Mouse (Mus musculus): ENCODE data around the gene 2200002J24Rik. TPM values are rescaled to one million over a fixed set of nuclear protein-coding genes. Genes with fewer than 3 reads are reported as not detected.

The 2200002J24Rik gene
- 0.48 and 0.99 TPM in 2 replicates for polyA plus RNA-seq (2015; fragmentation: Nextera tagmentation; extraction: Ambion mirVana)

DNA sequence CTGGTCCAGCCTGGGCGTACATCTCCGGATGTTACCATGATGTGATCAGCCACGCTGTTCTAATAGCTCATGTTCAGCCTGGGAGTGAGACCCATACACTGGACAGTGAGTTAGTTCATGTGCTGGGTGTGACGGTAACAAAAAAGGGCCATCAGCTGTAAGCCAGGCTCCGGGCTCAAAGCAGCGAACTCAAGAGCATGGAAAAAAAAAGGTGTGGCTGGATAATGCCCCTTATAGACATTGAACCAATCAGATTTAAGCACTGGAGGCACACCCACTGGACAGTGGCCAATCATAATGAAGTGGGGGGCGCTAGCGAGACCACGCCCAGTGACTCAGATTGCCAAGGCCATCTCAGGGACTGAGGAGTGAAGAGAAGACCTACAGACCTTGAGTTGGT lies at the start of gene 2200002J24Rik:
TSS of gene 2200002J24Rik (plus strand) at position 338 of the 400 bp plus-strand sequence.
- no peaks in the 10 kb centered on the region for H3K27me3 ChIP-seq
- H3K9me3 ChIP-seq (replicated peaks), result no peaks in the 10 kb centered on the region
- H3K9ac ChIP-seq, result no peak within 1 kb of the TSS
- H3K4me3 ChIP-seq (replicated peaks), result no peak within 1 kb of the TSS
- WGBS (ENCODE audit: insufficient replicate concordance), result 44% methylated on average over 9 of the region's 9 CpGs
- H3K27ac ChIP-seq (replicated peaks), result no peak within 1 kb of the TSS
- H3K4me2 ChIP-seq, result no peak within 1 kb of the TSS
- ATAC-seq (ENCODE audit: insufficient read depth), result no peak
- H3K4me1 ChIP-seq (replicated peaks), result peaks cover 6% of the 10 kb centered on the region; the same call in 1 of the 2 replicates
- no peaks in the 10 kb centered on the region for H3K36me3 ChIP-seq (replicated peaks)

DNA sequence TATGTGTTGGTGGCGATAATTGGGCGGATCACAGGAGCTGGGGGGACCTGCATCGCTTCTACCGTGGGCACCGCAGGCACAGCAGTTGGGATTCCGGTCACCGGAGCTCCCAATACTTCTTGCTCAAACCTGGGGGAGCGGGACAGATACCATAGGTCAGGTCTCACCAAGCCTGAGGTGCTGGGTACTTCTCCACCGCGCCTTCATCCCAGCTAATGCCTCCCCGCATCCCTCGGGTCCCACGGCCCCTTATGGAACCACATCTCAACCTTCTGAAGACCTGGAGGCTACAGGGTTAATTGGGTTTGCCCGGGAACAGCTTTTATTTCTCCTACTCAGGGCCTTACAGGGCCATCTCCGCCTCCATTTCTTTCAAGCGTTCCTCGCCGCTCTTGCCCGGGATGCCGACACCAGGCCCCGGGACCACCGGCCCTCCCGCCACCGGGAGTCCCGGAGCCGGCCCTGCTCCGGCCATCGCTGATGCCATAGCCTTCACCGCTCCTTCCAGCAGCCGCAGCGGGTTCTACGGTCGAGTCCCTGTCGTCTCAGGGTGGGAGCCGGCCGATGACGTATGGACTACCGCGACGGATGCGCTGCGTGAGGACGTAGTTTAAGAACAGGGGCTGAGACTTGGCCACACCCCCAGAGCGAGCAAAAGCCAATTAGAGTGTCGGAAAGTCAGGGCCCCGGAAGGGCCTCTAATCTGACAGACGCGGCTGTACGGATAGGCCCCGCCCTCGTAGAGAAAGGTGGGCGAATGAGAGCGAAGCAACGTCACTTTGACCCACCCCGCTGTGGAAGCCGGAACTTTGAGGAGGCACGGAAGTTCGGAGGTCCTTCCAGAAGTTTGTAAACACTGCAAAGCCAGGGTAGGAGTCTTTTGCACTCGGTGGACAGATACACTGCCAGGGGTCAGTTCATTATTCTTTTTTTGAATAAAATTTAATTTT lies 48.9 kb upstream of the 2200002J24Rik start, which contains the start of gene Rbm42:
TSS of gene Rbm42 (minus strand) at position 727 of the 950 bp plus-strand sequence.
- no peaks in the 10 kb centered on the region for H3K27me3 ChIP-seq
- peak within 1 kb of the TSS; percentile 78 for H3K27ac ChIP-seq (replicated peaks)
- no peaks in the 10 kb centered on the region for H3K9me3 ChIP-seq (replicated peaks)
- H3K4me1 ChIP-seq (replicated peaks), result peaks cover 16% of the 10 kb centered on the region
- H3K9ac ChIP-seq, result peak within 1 kb of the TSS; percentile 77
- peaks cover 73% of the 10 kb centered on the region for H3K36me3 ChIP-seq (replicated peaks)
- H3K4me3 ChIP-seq (replicated peaks), result peak within 1 kb of the TSS; percentile 69
- 1% methylated on average over 59 of the region's 59 CpGs for whole genome bisulfite sequencing (ENCODE audit: insufficient replicate concordance)
- peak; percentile 98 for ATAC-seq (ENCODE audit: insufficient read depth)
- peak within 1 kb of the TSS; percentile 82 for H3K4me2 ChIP-seq

DNA sequence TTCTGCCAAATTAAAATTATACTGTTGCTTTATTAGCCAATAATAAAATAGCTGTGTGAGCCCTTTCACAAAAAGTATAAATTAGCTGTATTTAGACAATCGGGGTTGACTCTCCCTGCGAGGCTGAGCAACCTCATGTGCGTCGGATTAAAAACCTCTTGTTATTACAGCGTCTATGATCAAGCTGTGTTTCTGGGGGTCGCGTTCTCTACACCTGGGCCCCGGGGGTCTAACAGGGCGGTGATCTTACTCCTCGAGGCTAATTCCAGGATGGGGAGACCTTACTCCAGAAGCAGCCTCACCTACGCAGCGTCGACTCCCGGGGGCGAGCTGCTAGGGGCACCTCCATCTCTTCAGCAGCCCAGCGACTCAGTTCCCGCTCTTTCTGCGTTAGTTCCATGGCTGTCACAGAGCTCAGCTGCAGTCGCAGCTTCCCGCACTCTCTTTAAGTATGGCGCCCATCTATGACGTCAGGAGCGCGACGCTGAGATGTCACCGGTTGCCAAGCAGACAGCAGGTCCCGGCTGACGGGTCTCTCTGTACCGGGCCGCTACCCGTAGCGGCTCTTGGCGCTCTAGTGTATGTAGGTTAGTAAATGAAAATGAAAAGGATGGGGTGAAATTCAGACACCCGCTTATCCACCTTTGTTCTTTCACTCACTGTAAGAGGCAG lies 34.1 kb upstream of the 2200002J24Rik start, which contains the start of gene Haus5:
TSS of gene Haus5 (minus strand) at position 466 of the 672 bp plus-strand sequence.
- Histone ChIP-seq H3K4me2 (peak within 1 kb of the TSS; percentile 86), H3K9ac (peak within 1 kb of the TSS; percentile 89), H3K27ac (replicated peaks) (peak within 1 kb of the TSS; percentile 74), H3K36me3 (replicated peaks) (peaks cover 35% of the 10 kb centered on the region), H3K4me3 (replicated peaks) (peak within 1 kb of the TSS; percentile 88), H3K4me1 (replicated peaks) (peaks cover 29% of the 10 kb centered on the region), H3K27me3 (0 out of 2 replicates have a peak, but pooled peaks cover 8% of the 10 kb centered on the region), H3K9me3 (replicated peaks) (no peaks in the 10 kb centered on the region)
- ATAC-seq (ENCODE audit: insufficient read depth), result peak; percentile 91
- under 1% methylated on average over 34 of the region's 34 CpGs for WGBS (ENCODE audit: insufficient replicate concordance)

DNA sequence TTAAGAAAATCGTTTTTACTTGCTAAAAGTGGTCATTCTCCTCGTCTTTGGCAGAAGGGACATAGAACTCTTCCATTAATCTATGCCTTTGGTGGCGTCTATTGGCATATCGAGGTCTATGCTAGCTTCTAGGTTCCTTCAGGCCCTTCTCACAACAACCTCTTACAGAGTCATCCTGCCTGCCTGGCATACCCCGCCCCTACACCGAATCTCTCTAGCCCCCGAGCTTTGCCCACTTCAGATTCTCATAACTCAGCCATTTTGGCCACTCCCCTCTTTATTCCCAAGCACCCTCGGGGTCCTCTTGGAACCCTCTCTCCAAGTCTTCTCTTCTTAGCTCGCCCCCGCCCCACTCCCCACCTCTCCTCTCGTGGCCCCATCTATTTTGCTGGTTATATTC lies 33.4 kb upstream of the 2200002J24Rik start:
- 7% methylated on average over 11 of the region's 11 CpGs for WGBS (ENCODE audit: insufficient replicate concordance)
- Histone ChIP-seq H3K4me1 (replicated peaks) (peaks cover 29% of the 10 kb centered on the region), H3K27me3 (0 out of 2 replicates have a peak, but pooled peaks cover 8% of the 10 kb centered on the region), H3K4me3 (replicated peaks) (peak overlapping the region; percentile 88), H3K4me2 (peak overlapping the region; percentile 86), H3K36me3 (replicated peaks) (peaks cover 29% of the 10 kb centered on the region), H3K27ac (replicated peaks) (peak overlapping the region; percentile 74; the same call in 1 of the 2 replicates), H3K9me3 (replicated peaks) (no peaks in the 10 kb centered on the region), H3K9ac (peak overlapping the region; percentile 89)
- ATAC-seq (ENCODE audit: insufficient read depth), result peak; percentile 40; the same call in 1 of the 2 replicates

DNA sequence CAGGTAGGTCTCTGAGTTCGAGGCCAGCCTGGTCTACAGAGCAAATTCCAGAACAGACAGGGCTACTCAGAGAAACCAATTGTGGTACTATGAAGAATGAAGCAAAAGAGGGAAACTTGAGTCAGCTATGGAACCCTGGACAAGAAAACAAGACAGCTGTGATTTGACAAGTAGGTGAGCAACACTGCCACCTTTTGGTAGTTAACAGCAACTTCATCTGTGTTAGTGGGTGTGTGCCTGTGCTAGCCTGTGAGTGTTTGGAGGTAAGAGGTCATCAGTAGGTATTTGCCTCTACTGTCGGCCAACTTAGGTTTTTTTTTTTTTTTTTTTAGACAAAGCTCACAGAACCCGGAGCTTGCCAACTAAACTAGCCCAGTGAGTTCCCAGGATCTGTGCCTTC lies 29.5 kb upstream of the 2200002J24Rik start:
- 32% methylated on average over 3 of the region's 3 CpGs for WGBS (ENCODE audit: insufficient replicate concordance)
- peaks cover 13% of the 10 kb centered on the region for H3K4me1 ChIP-seq (replicated peaks)
- H3K9ac ChIP-seq, result no peak overlapping the region
- no peak overlapping the region for H3K4me3 ChIP-seq (replicated peaks)
- H3K36me3 ChIP-seq (replicated peaks), result no peaks in the 10 kb centered on the region
- ATAC-seq (ENCODE audit: insufficient read depth), result no peak
- H3K27ac ChIP-seq (replicated peaks), result no peak overlapping the region
- H3K4me2 ChIP-seq, result no peak overlapping the region
- no peaks in the 10 kb centered on the region for H3K9me3 ChIP-seq (replicated peaks)
- H3K27me3 ChIP-seq, result 0 out of 2 replicates have a peak, but pooled peaks cover 8% of the 10 kb centered on the region

DNA sequence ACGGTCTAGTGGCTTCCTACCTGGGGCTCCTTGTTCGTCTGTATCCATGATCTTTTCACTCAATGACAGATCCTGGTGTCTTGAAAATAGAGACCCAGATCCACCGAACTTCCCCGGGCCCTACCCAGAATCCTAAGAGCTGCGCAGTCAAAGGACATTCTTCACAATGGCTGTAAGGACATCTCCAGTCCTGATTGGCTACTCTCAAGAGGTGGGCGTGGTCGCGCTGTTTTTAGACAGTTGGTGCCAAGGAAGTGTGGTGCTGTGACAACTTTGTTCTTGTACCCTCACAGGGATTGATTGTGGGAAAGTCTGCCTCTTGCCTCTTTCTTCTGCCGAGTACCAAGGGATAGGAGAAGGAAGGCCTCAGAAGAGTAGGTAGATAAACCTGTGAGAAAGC lies 27.2 kb upstream of the 2200002J24Rik start, which contains the start of gene Pmis2:
TSS of gene Pmis2 (minus strand) at position 126 of the 400 bp plus-strand sequence.
- Histone ChIP-seq H3K4me2 (no peak within 1 kb of the TSS), H3K27ac (replicated peaks) (no peak within 1 kb of the TSS), H3K4me3 (replicated peaks) (no peak within 1 kb of the TSS), H3K4me1 (replicated peaks) (no peaks in the 10 kb centered on the region), H3K27me3 (0 out of 2 replicates have a peak, but pooled peaks cover 5% of the 10 kb centered on the region), H3K9ac (no peak within 1 kb of the TSS), H3K36me3 (replicated peaks) (no peaks in the 10 kb centered on the region), H3K9me3 (replicated peaks) (no peaks in the 10 kb centered on the region)
- WGBS (ENCODE audit: insufficient replicate concordance), result 57% methylated on average over 9 of the region's 9 CpGs
- ATAC-seq (ENCODE audit: insufficient read depth), result no peak

DNA sequence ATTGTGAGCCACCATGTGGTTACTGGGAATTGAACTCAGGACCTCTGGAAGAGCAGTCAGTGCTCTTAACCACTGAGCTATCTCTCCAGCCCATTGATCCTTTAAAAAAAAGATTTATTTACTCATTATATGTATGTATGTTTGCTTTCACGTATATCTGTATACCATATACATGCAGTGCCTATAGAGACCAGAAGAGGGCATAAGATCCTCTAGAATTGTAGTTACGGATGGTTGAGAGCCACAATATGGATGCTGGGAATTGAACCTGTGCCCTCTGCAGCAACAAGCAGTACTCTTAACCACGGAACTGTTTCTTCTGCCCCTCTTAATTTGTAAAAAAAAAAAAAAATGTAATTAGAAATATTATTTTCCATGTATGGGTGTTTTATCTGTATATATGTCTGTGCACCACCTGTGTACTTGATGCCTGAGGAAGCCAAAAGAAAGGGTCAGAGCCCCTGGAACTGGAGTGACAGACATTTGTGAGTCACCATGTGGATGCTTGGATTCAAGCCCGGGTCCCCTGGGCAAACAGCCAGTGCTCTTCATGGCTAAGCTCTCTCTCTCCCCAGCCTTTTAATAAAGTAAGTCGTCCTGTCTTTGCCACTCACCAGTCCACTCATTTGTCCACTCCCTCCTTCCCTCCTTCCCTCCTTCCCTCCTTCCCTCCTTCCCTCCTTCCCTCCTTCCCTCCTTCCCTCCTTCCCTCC lies 20.3 kb upstream of the 2200002J24Rik start:
- H3K27ac ChIP-seq (replicated peaks), result no peak overlapping the region
- H3K9me3 ChIP-seq (replicated peaks), result no peaks in the 10 kb centered on the region
- H3K27me3 ChIP-seq, result no peaks in the 10 kb centered on the region
- 53% methylated on average over 5 of the region's 5 CpGs for WGBS (ENCODE audit: insufficient replicate concordance)
- H3K36me3 ChIP-seq (replicated peaks), result no peaks in the 10 kb centered on the region
- no peaks in the 10 kb centered on the region for H3K4me1 ChIP-seq (replicated peaks)
- H3K4me2 ChIP-seq, result no peak overlapping the region
- no peak overlapping the region for H3K4me3 ChIP-seq (replicated peaks)
- no peak overlapping the region for H3K9ac ChIP-seq
- no peak for ATAC-seq (ENCODE audit: insufficient read depth)

DNA sequence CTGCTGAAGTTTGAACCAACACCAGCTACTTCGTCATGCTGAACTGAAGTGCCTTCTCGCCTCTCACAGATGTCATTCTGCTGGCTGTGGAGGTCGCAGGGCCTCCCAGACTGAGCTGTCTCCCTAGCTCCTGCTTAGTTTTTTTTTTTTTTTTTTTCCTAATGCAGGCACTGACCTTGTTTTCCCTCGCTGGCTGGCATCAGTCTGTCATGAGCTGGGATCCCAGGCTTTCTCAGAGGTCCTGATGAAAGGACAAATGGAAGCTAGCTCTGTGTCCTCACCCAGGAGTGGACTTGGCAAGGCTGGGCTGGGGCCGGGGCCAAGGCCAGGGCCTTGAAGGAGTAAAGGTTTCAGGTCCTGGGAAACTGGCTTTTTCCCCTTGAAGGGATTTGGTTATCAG lies 16.8 kb upstream of the 2200002J24Rik start:
- Histone ChIP-seq H3K27ac (replicated peaks) (no peak overlapping the region), H3K9me3 (replicated peaks) (no peaks in the 10 kb centered on the region), H3K4me1 (replicated peaks) (no peaks in the 10 kb centered on the region), H3K4me2 (no peak overlapping the region), H3K36me3 (replicated peaks) (no peaks in the 10 kb centered on the region), H3K9ac (no peak overlapping the region), H3K4me3 (replicated peaks) (no peak overlapping the region), H3K27me3 (no peaks in the 10 kb centered on the region)
- ATAC-seq (ENCODE audit: insufficient read depth), result no peak
- 61% methylated on average over 5 of the region's 5 CpGs for WGBS (ENCODE audit: insufficient replicate concordance)

DNA sequence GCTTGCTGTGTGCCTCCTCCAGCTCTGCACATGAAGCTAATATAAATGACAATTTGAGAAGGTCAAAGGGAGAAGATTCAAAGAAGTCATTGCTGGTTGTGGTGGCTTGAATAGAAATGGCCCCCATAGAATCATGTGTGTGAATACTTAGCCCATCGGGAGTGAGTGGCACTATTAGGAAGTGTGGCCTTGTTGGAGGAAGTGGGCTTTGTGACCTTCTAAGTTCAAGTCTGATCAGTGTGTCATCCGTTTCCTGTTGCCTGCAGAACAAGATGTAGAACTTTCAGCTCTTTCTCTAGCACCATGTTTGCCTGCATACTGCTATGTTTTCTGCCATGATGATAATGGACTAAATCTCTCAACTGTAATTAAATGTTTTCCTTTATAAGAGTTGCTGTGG lies 15.3 kb upstream of the 2200002J24Rik start:
- 25% methylated on average over 2 of the region's 2 CpGs for WGBS (ENCODE audit: insufficient replicate concordance)
- Histone ChIP-seq H3K4me2 (no peak overlapping the region), H3K4me1 (replicated peaks) (no peaks in the 10 kb centered on the region; the same call in none of the 2 replicates), H3K9me3 (replicated peaks) (no peaks in the 10 kb centered on the region), H3K36me3 (replicated peaks) (no peaks in the 10 kb centered on the region), H3K27ac (replicated peaks) (no peak overlapping the region), H3K27me3 (no peaks in the 10 kb centered on the region), H3K9ac (no peak overlapping the region), H3K4me3 (replicated peaks) (no peak overlapping the region)
- ATAC-seq (ENCODE audit: insufficient read depth), result no peak

DNA sequence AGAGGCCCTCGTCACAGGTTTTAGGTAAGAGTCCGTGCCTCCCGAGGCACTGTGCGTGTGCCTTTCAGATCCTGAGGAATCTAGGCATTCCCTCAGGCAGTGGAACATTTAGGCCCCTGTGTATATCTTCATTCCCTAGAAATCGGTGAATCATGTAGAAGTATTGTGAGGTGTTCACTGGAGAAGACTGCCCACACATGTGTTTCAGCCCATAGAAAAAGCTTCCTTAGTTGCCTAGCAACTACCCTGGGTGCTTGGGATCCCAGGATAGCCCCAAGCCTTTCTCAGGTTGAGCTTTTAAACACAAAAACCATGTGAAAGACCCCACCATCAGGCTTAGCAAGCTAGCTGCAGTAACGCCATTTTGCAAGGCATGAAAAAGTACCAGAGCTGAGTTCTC lies 10.4 kb upstream of the 2200002J24Rik start:
- ATAC-seq (ENCODE audit: insufficient read depth), result no peak
- H3K9ac ChIP-seq, result no peak overlapping the region
- 82% methylated on average over 6 of the region's 6 CpGs for WGBS (ENCODE audit: insufficient replicate concordance)
- no peak overlapping the region for H3K4me3 ChIP-seq (replicated peaks)
- no peak overlapping the region for H3K4me2 ChIP-seq
- no peaks in the 10 kb centered on the region for H3K9me3 ChIP-seq (replicated peaks)
- no peaks in the 10 kb centered on the region for H3K27me3 ChIP-seq
- no peaks in the 10 kb centered on the region; the same call in none of the 2 replicates for H3K4me1 ChIP-seq (replicated peaks)
- H3K27ac ChIP-seq (replicated peaks), result no peak overlapping the region
- H3K36me3 ChIP-seq (replicated peaks), result no peaks in the 10 kb centered on the region
